Mouse (Mus musculus) kidney, adult 2 months (tissue): ENCODE data around the gene Sbf1. TPM values are rescaled to one million over a fixed set of nuclear protein-coding genes. Genes with fewer than 3 reads are reported as not detected.
A peak's percentile ranks its signal among the peaks of the same experiment; 100 is the strongest.

Source experiments
- DNase-seq: peaks from one replicate; pipeline ENCODE4 v3.0.0; 2021
- H3K27ac ChIP-seq: fragments of 200-500 bp; 2 replicates; pipeline ENCODE4 v1.5.1; 2012; ENCODE audit warnings: low read depth, low read length, control low read depth, inconsistent platforms; ENCODE audit not compliant: insufficient read depth
- H3K27me3 ChIP-seq: fragments of 200-500 bp; replicated peaks from 2 replicates; pipeline ENCODE4 v1.6.1; 2012; ENCODE audit warnings: mild to moderate bottlenecking, moderate library complexity, low read length, inconsistent platforms; ENCODE audit not compliant: control insufficient read depth, insufficient read depth
- H3K36me3 ChIP-seq: fragments of 200-500 bp; 2 replicates; pipeline ENCODE4 v1.6.1; 2012; ENCODE audit warnings: mild to moderate bottlenecking, moderate library complexity, low read length, inconsistent platforms; ENCODE audit not compliant: control insufficient read depth, insufficient read depth
- H3K4me1 ChIP-seq: fragments of 200-500 bp; 2 replicates; pipeline ENCODE4 v1.6.1; 2011; ENCODE audit warnings: low read length; ENCODE audit not compliant: control insufficient read depth, insufficient read depth
- H3K4me3 ChIP-seq: fragments of 200-500 bp; 2 replicates; pipeline ENCODE4 v1.5.1; 2011; ENCODE audit warnings: mild to moderate bottlenecking, low read depth, low read length, control low read depth; ENCODE audit not compliant: insufficient read depth
- CTCF ChIP-seq: fragments of 200-500 bp; conservative IDR thresholded peaks from 2 replicates; pipeline ENCODE4 v1.5.1; 2011; ENCODE audit warnings: low read depth, mild to moderate bottlenecking, control low read depth, low read length, moderate library complexity, mixed read lengths; ENCODE audit not compliant: insufficient read depth, insufficient read length
- POLR2A ChIP-seq: fragments of 200-500 bp; IDR thresholded peaks from one replicate; pipeline ENCODE4 v1.6.1; 2011; ENCODE audit warnings: low read depth, low read length, control low read depth
- WGBS: fragments of 180-500 bp; shearing (Covaris S2); methylation state at CpG from one replicate; pipeline ENCODE4 v1.1.7; 2018; 5-methylcytosine and 5-hydroxymethylcytosine counted together
- polyA plus RNA-seq: library from polyadenylated mRNA; depleted of rRNA; stranded (reverse); fragments of >200 nt; gene quantifications from 2 replicates; pipeline ENCODE4 v1.2.3, GENCODE M21; 2012

Gene Sbf1
- polyA plus RNA-seq, 1 experiment = 174 TPM

- Histone ChIP-seq H3K27ac (no peak overlapping the region), H3K36me3 (peaks cover 11% of the 10 kb centered on the region; the same call in 1 of the 2 replicates), H3K4me1 (no peaks in the 10 kb centered on the region; the same call in 1 of the 2 replicates), H3K27me3 (no peaks in the 10 kb centered on the region), H3K4me3 (no peak overlapping the region)
- no peak for DNase-seq
- TF ChIP-seq POLR2A = no peak
- TF ChIP-seq CTCF = no peak
- 73% methylated on average over 2 of the region's 2 CpGs for WGBS
Observed at GRCm38 (mm10) chr15:89339696-89340095, 24.6 kb upstream of the Sbf1 start.

GRCm38 (mm10) chr15:89336422-89336821 is 21.3 kb upstream of the Sbf1 start:
- WGBS = 60% methylated on average over 14 of the region's 14 CpGs

GRCm38 (mm10) chr15:89334774-89335537 is 19.8 kb upstream of the Sbf1 start:
- peak; percentile 56 for DNase-seq
- H3K4me3 ChIP-seq = peak overlapping the region; percentile 54
- H3K27ac ChIP-seq = peak overlapping the region; percentile 77
- peaks cover 11% of the 10 kb centered on the region; the same call in 1 of the 2 replicates for H3K36me3 ChIP-seq
- peaks cover 4% of the 10 kb centered on the region; the same call in 1 of the 2 replicates for H3K4me1 ChIP-seq
- TF ChIP-seq CTCF = no peak
- TF ChIP-seq POLR2A = peak; percentile 16
- 52% methylated on average over 17 of the region's 17 CpGs for WGBS
- no peaks in the 10 kb centered on the region for H3K27me3 ChIP-seq

More at GRCm38 (mm10) chr15:89336422-89336821, 21.3 kb upstream of the Sbf1 start:
- Histone ChIP-seq H3K4me1 (peaks cover 4% of the 10 kb centered on the region; the same call in 1 of the 2 replicates), H3K27ac (peak overlapping the region; percentile 77), H3K36me3 (peaks cover 11% of the 10 kb centered on the region; the same call in 1 of the 2 replicates), H3K27me3 (no peaks in the 10 kb centered on the region), H3K4me3 (peak overlapping the region; percentile 54)
- TF ChIP-seq CTCF = no peak
- peak; percentile 64 for TF ChIP-seq POLR2A
- peak; percentile 49 for DNase-seq

DNA sequence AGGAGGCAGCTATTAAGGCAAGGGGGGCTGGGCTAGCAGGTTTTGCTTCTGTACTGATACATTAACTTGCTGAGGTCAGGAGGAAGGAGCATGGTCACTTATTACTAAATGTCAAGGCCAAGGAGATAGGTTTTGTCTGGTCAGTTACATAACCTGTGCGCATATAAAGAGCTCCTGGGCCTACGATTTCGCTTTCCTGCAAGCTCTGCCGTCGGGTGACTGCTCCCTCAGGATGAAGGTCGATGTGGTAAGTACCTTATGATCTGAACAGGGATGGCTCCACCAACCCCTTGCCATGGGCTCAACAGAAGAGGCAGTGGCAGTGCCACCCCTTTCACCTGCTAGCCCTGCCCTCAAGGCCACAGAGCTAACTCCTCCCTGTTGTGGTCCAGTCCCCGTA is 19.2 kb upstream of the Sbf1 start, which contains the start of gene Miox:
Gene Miox (plus strand): TSS at position 128 of the 400 bp plus-strand sequence.
- no peaks in the 10 kb centered on the region for H3K27me3 ChIP-seq
- TF ChIP-seq CTCF = no peak
- TF ChIP-seq POLR2A = peak; percentile 97
- H3K4me3 ChIP-seq = peak within 1 kb of the TSS; percentile 54
- peaks cover 11% of the 10 kb centered on the region; the same call in 1 of the 2 replicates for H3K36me3 ChIP-seq
- peak; percentile 93 for DNase-seq
- H3K4me1 ChIP-seq = peaks cover 4% of the 10 kb centered on the region; the same call in 1 of the 2 replicates
- peak within 1 kb of the TSS; percentile 77 for H3K27ac ChIP-seq
- WGBS = 59% methylated on average over 7 of the region's 7 CpGs

DNA sequence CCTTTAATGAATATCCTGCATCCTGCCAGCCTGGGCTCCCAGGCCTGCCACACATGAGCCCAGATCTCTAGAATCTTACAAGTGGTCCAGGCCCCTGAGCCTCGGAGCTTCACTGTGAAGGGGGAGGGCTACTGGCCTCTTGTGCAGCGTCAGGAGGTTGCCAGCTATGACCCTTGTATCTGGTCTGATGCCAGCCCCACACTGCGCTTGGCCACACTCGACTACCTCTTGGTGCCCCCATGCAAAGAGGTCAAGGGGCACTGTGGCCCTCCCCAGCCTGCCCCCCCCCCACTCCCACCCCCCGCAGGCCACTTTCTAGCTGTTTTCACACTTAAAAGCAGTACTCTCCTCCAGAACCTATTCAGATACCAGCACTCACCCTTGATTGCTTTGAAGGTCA is 11.3 kb upstream of the Sbf1 start:
- DNase-seq = peak; percentile 90
- Histone ChIP-seq H3K36me3 (no peaks in the 10 kb centered on the region), H3K4me1 (no peaks in the 10 kb centered on the region; the same call in 1 of the 2 replicates), H3K27ac (peak overlapping the region; percentile 42; the same call in 1 of the 2 replicates), H3K4me3 (no peak overlapping the region), H3K27me3 (no peaks in the 10 kb centered on the region)
- TF ChIP-seq CTCF = no peak
- no peak for TF ChIP-seq POLR2A
- 36% methylated on average over 5 of the region's 5 CpGs for WGBS

- 86% methylated on average over 4 of the region's 4 CpGs for WGBS
- no peak for DNase-seq
- Histone ChIP-seq H3K4me1 (no peaks in the 10 kb centered on the region; the same call in 1 of the 2 replicates), H3K27ac (no peak overlapping the region), H3K4me3 (no peak overlapping the region), H3K27me3 (no peaks in the 10 kb centered on the region), H3K36me3 (no peaks in the 10 kb centered on the region)
- TF ChIP-seq CTCF (no peak), POLR2A (no peak)
Observed at GRCm38 (mm10) chr15:89323656-89324055, 8.5 kb upstream of the Sbf1 start.

GRCm38 (mm10) chr15:89322670-89323522 is 7.8 kb upstream of the Sbf1 start, which contains the start of gene Adm2:
Adm2 (plus strand) TSS chr15:89322720.
- Histone ChIP-seq H3K27me3 (no peaks in the 10 kb centered on the region), H3K27ac (no peak within 1 kb of the TSS), H3K4me3 (peak within 1 kb of the TSS; percentile 18), H3K36me3 (no peaks in the 10 kb centered on the region), H3K4me1 (no peaks in the 10 kb centered on the region; the same call in 1 of the 2 replicates)
- 11% methylated on average over 26 of the region's 26 CpGs for WGBS
- DNase-seq = no peak
- no peak for TF ChIP-seq POLR2A
- TF ChIP-seq CTCF = no peak
